Mouse (Mus musculus) liver, adult 2 months (tissue): ENCODE results near the gene Fbxw11. TPM values are rescaled to one million over a fixed set of nuclear protein-coding genes. Genes with fewer than 3 reads are reported as not detected.

Source experiments
- DNase-seq: peaks from one replicate; pipeline ENCODE4 v3.0.0-alpha.2; 2011; ENCODE audit warnings: low read depth, low spot score; ENCODE audit errors: extremely low read depth
- H3K27ac ChIP-seq: fragments of 200-500 bp; replicated peaks from 2 replicates; pipeline ENCODE4 v1.5.1; 2012; ENCODE audit warnings: low read depth, mild to moderate bottlenecking, control low read depth, inconsistent platforms, low read length; ENCODE audit not compliant: insufficient read depth
- H3K27me3 ChIP-seq: fragments of 200-500 bp; 2 replicates; pipeline ENCODE4 v1.6.1; 2012; ENCODE audit warnings: mild to moderate bottlenecking, moderate library complexity, low read length, inconsistent platforms; ENCODE audit not compliant: control insufficient read depth, insufficient read depth
- H3K36me3 ChIP-seq: fragments of 200-500 bp; 2 replicates; pipeline ENCODE4 v1.6.1; 2012; ENCODE audit warnings: low read length, inconsistent platforms; ENCODE audit not compliant: control insufficient read depth, insufficient read depth
- H3K4me1 ChIP-seq: fragments of 200-500 bp; 2 replicates; pipeline ENCODE4 v1.6.1; 2011; ENCODE audit warnings: low read length; ENCODE audit not compliant: control insufficient read depth, insufficient read depth
- H3K4me3 ChIP-seq: fragments of 200-500 bp; 2 replicates; pipeline ENCODE4 v1.5.1; 2011; ENCODE audit warnings: low read depth, mild to moderate bottlenecking, control low read depth, low read length, moderate library complexity; ENCODE audit not compliant: insufficient read depth
- H3K79me2 ChIP-seq: fragments of 200-500 bp; 2 replicates; pipeline ENCODE4 v1.6.1; 2012; ENCODE audit warnings: inconsistent platforms, mild to moderate bottlenecking, low read length, moderate library complexity; ENCODE audit not compliant: control insufficient read depth, insufficient read depth
- H3K9ac ChIP-seq: fragments of 200-500 bp; 2 replicates; pipeline ENCODE4 v1.6.1; 2012; ENCODE audit warnings: low read depth, mild to moderate bottlenecking, control low read depth, inconsistent platforms, low read length
- CTCF ChIP-seq: fragments of 200-500 bp; IDR thresholded peaks from 2 replicates; pipeline ENCODE4 v1.5.1; 2011; ENCODE audit warnings: low read depth, low read length, control low read depth
- POLR2A ChIP-seq: fragments of 200-500 bp; IDR thresholded peaks from 2 replicates; pipeline ENCODE4 v1.6.1; 2011; ENCODE audit warnings: low read length, control low read depth; ENCODE audit not compliant: insufficient read depth; ENCODE audit errors: extremely low read depth
- WGBS: fragments of 180-500 bp; shearing (Covaris S2); methylation state at CpG from one replicate; pipeline ENCODE4 v1.1.7; 2018; 5-methylcytosine and 5-hydroxymethylcytosine counted together
- polyA plus RNA-seq: library from polyadenylated mRNA; depleted of rRNA; stranded (reverse); fragments of >200 nt; gene quantifications from 2 replicates; pipeline ENCODE4 v1.2.3, GENCODE M21; 2012; rRNA removed
- total RNA-seq: library from RNA; depleted of rRNA; stranded (reverse); fragments of >200 nt; gene quantifications from 2 replicates; pipeline ENCODE4 v1.2.3, GENCODE M21; 2014; rRNA removed

Fbxw11 gene
- total and polyA plus RNA-seq, 2 experiments = 20.8 to 22.5 TPM

DNA sequence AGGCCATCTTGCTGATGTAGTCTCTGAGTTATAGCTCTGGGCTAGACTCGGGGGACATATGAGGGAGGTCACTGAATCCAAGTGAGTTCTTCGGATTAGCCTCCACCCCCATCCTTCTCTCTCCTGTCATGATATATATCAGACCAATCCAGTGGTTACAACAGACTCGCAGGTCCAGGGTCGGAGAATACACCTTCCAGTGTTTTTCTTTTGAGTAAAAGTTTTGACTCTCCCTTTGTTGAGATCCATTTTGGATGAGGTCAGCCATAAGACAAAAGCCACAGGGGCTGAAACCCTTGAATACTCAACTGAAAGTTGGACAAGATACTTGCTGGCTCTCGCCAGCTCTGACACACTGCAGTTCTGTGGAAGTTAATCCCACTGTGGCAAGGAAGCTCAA, 143.7 kb downstream of the Fbxw11 start:
- no peaks in the 10 kb centered on the region for H3K27me3 ChIP-seq
- no peaks in the 10 kb centered on the region for H3K36me3 ChIP-seq
- no peaks in the 10 kb centered on the region for H3K79me2 ChIP-seq
- no peak overlapping the region for H3K9ac ChIP-seq
- H3K27ac ChIP-seq = no peak overlapping the region
- TF ChIP-seq POLR2A = no peak
- no peak for TF ChIP-seq CTCF
- no peaks in the 10 kb centered on the region for H3K4me1 ChIP-seq
- H3K4me3 ChIP-seq = no peak overlapping the region
- no peak for DNase-seq
- WGBS = 79% methylated on average over 5 of the region's 5 CpGs

DNA sequence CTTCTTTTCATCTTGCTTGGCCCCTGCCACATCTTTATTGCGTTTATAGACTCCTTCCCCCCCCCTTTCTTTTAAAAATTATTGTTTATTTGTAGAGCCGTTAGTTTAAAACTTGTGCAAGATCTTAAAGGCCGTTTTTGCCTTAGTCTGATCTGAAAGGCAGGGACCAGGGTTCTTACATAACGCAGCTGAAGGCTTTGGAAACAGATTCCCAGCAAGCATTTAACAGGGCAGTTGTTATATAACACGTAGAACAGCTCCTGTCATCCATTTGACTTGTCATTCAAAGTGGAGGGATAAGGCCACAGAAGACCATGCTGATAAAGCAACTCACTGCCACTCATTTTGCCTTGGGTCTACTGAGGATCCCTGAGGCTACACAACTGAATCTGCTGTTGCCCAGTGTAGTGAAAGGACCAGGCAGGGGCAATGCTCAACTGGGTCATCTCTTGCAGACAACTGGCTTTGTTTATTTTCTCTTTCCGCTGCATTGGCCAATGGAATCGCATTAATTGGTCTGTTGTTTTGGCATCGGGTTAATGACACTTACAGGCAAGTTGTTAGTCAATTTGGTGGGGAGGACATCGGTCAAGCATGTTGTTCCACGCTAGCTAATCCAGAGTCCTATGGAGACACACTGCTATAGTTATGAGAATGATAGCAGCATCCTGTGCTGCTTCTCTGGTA, 152.4 kb downstream of the Fbxw11 start:
- TF ChIP-seq CTCF (no peak), POLR2A (no peak)
- Histone ChIP-seq H3K4me3 (no peak overlapping the region), H3K27me3 (no peaks in the 10 kb centered on the region), H3K9ac (no peak overlapping the region), H3K36me3 (no peaks in the 10 kb centered on the region), H3K27ac (peak overlapping the region; percentile 51; the same call in 1 of the 2 replicates), H3K79me2 (no peaks in the 10 kb centered on the region), H3K4me1 (no peaks in the 10 kb centered on the region)
- 70% methylated on average over 10 of the region's 10 CpGs for WGBS
- DNase-seq = peak; percentile 24

Other genes starting within 250 kb of the Fbxw11 start
- 1.5 and 2.2 TPM in 2 replicates for gene Ubtd2, start 187.4 kb upstream of the Fbxw11 start, total RNA-seq
- gene Ubtd2, start 187.4 kb upstream of the Fbxw11 start, polyA plus RNA-seq = 1.8 TPM in 2 replicates
- 0.34 TPM in 1 of 2 replicates, not detected in the other for gene Efcab9, start 110.6 kb upstream of the Fbxw11 start, total RNA-seq
- not detected in 2 replicates for gene Efcab9, start 110.6 kb upstream of the Fbxw11 start, polyA plus RNA-seq
- 2.0 and 2.5 TPM in 2 replicates for gene Stk10, start 109.4 kb upstream of the Fbxw11 start, total RNA-seq
- gene Stk10, start 109.4 kb upstream of the Fbxw11 start, polyA plus RNA-seq = 2.0 and 2.4 TPM in 2 replicates
- gene Smim23, start 181.9 kb downstream of the Fbxw11 start, total RNA-seq = not detected in 2 replicates
- gene Smim23, start 181.9 kb downstream of the Fbxw11 start, polyA plus RNA-seq = not detected in 2 replicates